Mouse (Mus musculus): ENCODE results near the gene Scrg1. TPM values are rescaled to one million over a fixed set of nuclear protein-coding genes. Genes with fewer than 3 reads are reported as not detected.

The Scrg1 gene
- polyA plus RNA-seq, 1 experiment from 2014 or later = 8.3 TPM

DNA sequence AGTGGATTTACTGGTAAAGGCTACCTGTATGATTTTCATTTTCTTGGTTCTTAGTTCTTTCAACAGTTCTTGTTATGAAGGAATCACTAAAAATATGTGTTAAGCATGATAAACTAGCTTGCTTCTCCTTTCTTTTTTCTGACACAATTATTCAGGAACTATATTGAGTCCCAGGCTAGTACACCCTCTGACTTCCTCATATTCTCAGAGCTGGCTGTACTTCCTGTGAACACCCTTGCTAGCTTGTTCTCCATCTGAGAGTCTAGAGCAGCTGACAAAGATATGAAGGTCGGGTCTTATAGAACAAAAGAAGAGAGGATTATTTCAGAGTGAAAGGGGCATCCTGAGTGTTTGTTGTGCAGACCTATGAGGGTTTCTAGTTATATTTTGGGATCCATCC is 7.1 kb downstream of the Scrg1 start:
- WGBS = 49% methylated on average over 1 of the region's 1 CpGs
- no peak overlapping the region for H3K9ac ChIP-seq (ENCODE audit: low read depth, low read length)
- DNase-seq (ENCODE audit: low spot score) (no peak), ATAC-seq (ENCODE audit: low read depth) (no peak)
- H3K4me2 ChIP-seq (ENCODE audit: low read depth, low read length) = no peak overlapping the region
- no peaks in the 10 kb centered on the region for H3K27me3 ChIP-seq (replicated peaks; ENCODE audit: control insufficient read depth, insufficient read depth, low read length)
- no peak overlapping the region for H3K27ac ChIP-seq (replicated peaks; ENCODE audit: low read depth, low read length)
- H3K36me3 ChIP-seq (ENCODE audit: control insufficient read depth, insufficient read depth, low read length) = no peaks in the 10 kb centered on the region
- no peaks in the 10 kb centered on the region for H3K4me1 ChIP-seq (ENCODE audit: control insufficient read depth, insufficient read depth, low read length)
- H3K9me3 ChIP-seq (ENCODE audit: control insufficient read depth, low read length) = no peaks in the 10 kb centered on the region
- H3K4me3 ChIP-seq (ENCODE audit: low read depth, low read length) = no peak overlapping the region

DNA sequence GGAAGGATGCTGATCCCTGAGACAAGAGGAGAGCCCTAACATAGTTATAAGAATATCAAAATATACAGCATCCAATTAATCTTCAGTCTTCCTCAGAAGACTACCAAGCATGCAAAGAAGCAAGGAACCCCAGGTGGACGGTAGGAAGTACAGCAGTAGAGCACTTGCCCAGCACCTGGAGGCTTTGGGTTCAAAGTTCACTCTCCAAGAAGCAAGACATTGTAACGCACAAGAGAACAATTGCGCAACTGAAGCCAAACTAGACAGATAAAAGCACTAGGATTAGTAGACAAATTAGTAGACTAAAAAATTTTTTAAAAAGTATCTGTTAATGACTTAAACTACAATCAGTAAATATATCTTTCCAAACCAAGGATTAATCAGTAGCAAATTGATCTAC is 8.0 kb downstream of the Scrg1 start:
- no peak for DNase-seq (ENCODE audit: low spot score)
- no peak overlapping the region for H3K27ac ChIP-seq (replicated peaks; ENCODE audit: low read depth, low read length)
- H3K4me3 ChIP-seq (ENCODE audit: low read depth, low read length) = no peak overlapping the region
- H3K9ac ChIP-seq (ENCODE audit: low read depth, low read length) = no peak overlapping the region
- no peaks in the 10 kb centered on the region for H3K27me3 ChIP-seq (replicated peaks; ENCODE audit: control insufficient read depth, insufficient read depth, low read length)
- WGBS = 88% methylated on average over 3 of the region's 3 CpGs
- no peak for ATAC-seq (ENCODE audit: low read depth)
- H3K4me2 ChIP-seq (ENCODE audit: low read depth, low read length) = no peak overlapping the region
- H3K36me3 ChIP-seq (ENCODE audit: control insufficient read depth, insufficient read depth, low read length) = no peaks in the 10 kb centered on the region
- H3K4me1 ChIP-seq (ENCODE audit: control insufficient read depth, insufficient read depth, low read length) = no peaks in the 10 kb centered on the region
- no peaks in the 10 kb centered on the region for H3K9me3 ChIP-seq (ENCODE audit: control insufficient read depth, low read length)

DNA sequence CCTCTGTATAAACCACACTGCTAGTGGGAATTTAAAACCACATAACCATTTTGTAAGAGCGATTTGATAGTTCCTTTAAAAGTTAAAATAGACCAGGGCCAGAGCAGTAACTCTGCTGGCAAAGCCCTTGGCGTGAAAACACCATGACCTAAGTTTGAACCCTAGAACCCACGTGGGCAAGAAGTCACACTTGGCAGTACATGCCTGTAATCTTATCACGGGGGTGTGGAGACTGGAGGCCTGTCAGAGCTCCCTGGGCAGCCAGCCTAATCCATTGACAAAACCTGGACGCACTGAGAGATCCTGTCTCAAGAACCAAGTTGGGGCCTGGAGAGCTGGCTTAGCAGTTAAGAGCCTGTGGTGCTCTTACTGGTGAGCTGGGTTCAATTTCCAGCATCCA is 12.9 kb downstream of the Scrg1 start:
- no peak overlapping the region for H3K4me2 ChIP-seq (ENCODE audit: low read depth, low read length)
- DNase-seq (ENCODE audit: low spot score) (peak; percentile 85), ATAC-seq (ENCODE audit: low read depth) (peak; percentile 86)
- H3K27ac ChIP-seq (replicated peaks; ENCODE audit: low read depth, low read length) = no peak overlapping the region
- H3K27me3 ChIP-seq (replicated peaks; ENCODE audit: control insufficient read depth, insufficient read depth, low read length) = no peaks in the 10 kb centered on the region
- no peak overlapping the region for H3K4me3 ChIP-seq (ENCODE audit: low read depth, low read length)
- no peak overlapping the region for H3K9ac ChIP-seq (ENCODE audit: low read depth, low read length)
- no peaks in the 10 kb centered on the region for H3K9me3 ChIP-seq (ENCODE audit: control insufficient read depth, low read length)
- H3K4me1 ChIP-seq (ENCODE audit: control insufficient read depth, insufficient read depth, low read length) = no peaks in the 10 kb centered on the region
- no peaks in the 10 kb centered on the region for H3K36me3 ChIP-seq (ENCODE audit: control insufficient read depth, insufficient read depth, low read length)
- 41% methylated on average over 5 of the region's 5 CpGs for WGBS

DNA sequence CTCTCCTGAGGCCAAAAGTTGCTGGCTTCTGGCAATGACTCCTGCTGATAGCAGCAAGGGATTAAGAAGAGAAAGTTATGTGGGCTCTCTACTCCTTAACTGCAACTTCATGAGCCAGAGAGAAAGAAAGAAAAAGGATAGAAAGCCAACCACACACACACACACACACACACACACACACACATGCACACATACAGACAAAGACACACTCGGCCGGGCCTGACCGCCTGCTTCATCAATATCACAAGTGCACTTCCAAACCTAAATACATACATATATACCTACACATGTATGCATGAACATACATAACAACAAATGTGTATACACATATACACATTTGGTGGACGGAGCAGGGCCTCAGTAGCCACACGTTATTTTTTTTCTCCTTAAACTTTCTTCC is 15.1 kb downstream of the Scrg1 start:
- H3K36me3 ChIP-seq (ENCODE audit: control insufficient read depth, insufficient read depth, low read length) = no peaks in the 10 kb centered on the region
- no peak for DNase-seq (ENCODE audit: low spot score)
- no peaks in the 10 kb centered on the region for H3K9me3 ChIP-seq (ENCODE audit: control insufficient read depth, low read length)
- H3K27me3 ChIP-seq (replicated peaks; ENCODE audit: control insufficient read depth, insufficient read depth, low read length) = no peaks in the 10 kb centered on the region
- H3K9ac ChIP-seq (ENCODE audit: low read depth, low read length) = no peak overlapping the region
- no peak for ATAC-seq (ENCODE audit: low read depth)
- no peak overlapping the region for H3K4me2 ChIP-seq (ENCODE audit: low read depth, low read length)
- H3K4me1 ChIP-seq (ENCODE audit: control insufficient read depth, insufficient read depth, low read length) = no peaks in the 10 kb centered on the region
- no peak overlapping the region for H3K27ac ChIP-seq (replicated peaks; ENCODE audit: low read depth, low read length)
- H3K4me3 ChIP-seq (ENCODE audit: low read depth, low read length) = no peak overlapping the region
- WGBS = 86% methylated on average over 5 of the region's 5 CpGs

DNA sequence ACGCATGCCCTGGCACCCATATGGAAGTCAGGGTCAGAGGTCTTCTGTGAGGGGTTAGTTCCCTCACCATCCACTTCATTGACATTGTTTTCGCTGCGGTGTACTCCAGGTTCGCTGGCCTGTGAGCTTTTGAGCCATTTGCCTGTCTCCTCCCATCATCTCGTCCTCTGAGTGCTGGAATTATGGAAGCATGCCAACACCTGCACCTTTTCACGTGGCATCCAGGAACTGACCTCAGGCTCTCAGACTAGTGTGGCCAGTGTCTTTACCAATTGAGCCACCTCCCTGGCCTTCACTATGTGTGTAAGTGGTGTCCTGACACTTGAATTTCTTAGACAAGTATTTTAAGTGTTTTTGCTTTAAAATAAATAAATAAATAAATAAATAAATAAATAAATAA is 18.0 kb downstream of the Scrg1 start:
- Histone ChIP-seq H3K4me2 (ENCODE audit: low read depth, low read length) (no peak overlapping the region), H3K36me3 (ENCODE audit: control insufficient read depth, insufficient read depth, low read length) (no peaks in the 10 kb centered on the region), H3K4me1 (ENCODE audit: control insufficient read depth, insufficient read depth, low read length) (no peaks in the 10 kb centered on the region), H3K4me3 (ENCODE audit: low read depth, low read length) (no peak overlapping the region), H3K27ac (replicated peaks; ENCODE audit: low read depth, low read length) (no peak overlapping the region), H3K27me3 (replicated peaks; ENCODE audit: control insufficient read depth, insufficient read depth, low read length) (no peaks in the 10 kb centered on the region), H3K9ac (ENCODE audit: low read depth, low read length) (no peak overlapping the region), H3K9me3 (ENCODE audit: control insufficient read depth, low read length) (no peaks in the 10 kb centered on the region)
- DNase-seq (ENCODE audit: low spot score) = no peak
- 77% methylated on average over 6 of the region's 6 CpGs for WGBS
- ATAC-seq (ENCODE audit: low read depth) = no peak

DNA sequence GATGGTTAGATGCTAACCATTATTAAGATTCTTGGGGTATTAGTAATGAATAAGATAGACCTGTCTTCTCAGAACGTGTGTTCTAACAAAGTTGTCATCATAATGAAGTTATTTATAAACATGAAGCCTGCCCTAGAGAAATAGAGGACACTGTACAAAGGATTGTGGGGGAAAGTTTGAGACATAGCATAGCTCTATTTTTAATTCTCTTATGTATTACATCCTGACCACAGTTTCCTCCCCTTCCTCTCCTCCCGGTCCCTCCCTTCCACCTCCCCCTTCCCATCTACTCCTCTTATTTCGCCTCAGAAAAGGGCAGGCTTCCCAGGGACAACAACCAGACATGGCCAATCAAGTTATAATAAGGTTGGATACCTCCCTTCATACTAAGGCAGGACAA is 22.7 kb downstream of the Scrg1 start:
- Histone ChIP-seq H3K9me3 (ENCODE audit: control insufficient read depth, low read length) (no peaks in the 10 kb centered on the region), H3K4me3 (ENCODE audit: low read depth, low read length) (no peak overlapping the region), H3K4me1 (ENCODE audit: control insufficient read depth, insufficient read depth, low read length) (no peaks in the 10 kb centered on the region), H3K9ac (ENCODE audit: low read depth, low read length) (no peak overlapping the region), H3K27ac (replicated peaks; ENCODE audit: low read depth, low read length) (no peak overlapping the region), H3K4me2 (ENCODE audit: low read depth, low read length) (no peak overlapping the region), H3K27me3 (replicated peaks; ENCODE audit: control insufficient read depth, insufficient read depth, low read length) (no peaks in the 10 kb centered on the region), H3K36me3 (ENCODE audit: control insufficient read depth, insufficient read depth, low read length) (peaks cover 21% of the 10 kb centered on the region)
- no peak for ATAC-seq (ENCODE audit: low read depth)
- no peak for DNase-seq (ENCODE audit: low spot score)
- WGBS = 67% methylated on average over 3 of the region's 3 CpGs

DNA sequence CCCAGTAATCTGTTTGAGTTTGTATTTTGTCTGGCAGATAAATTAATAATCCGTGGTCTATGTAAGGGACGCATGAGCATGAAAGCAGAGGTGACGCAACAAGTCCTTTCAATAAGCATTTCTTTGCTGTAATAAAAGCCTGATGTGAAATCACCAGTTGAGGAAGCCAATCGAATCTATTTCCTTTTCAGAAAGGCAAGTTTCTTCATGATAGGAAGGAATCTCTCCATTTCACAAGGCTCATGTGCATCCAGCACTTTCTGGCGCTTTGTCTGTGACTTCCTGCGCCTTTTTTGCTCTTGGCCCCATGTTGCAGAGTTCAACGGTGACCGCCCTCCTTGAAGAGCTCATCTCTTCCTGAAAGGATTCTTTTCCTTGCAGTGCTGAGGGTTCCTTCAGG is 24.0 kb downstream of the Scrg1 start:
- no peak for DNase-seq (ENCODE audit: low spot score)
- ATAC-seq (ENCODE audit: low read depth) = no peak
- Histone ChIP-seq H3K4me3 (ENCODE audit: low read depth, low read length) (no peak overlapping the region), H3K4me2 (ENCODE audit: low read depth, low read length) (no peak overlapping the region), H3K4me1 (ENCODE audit: control insufficient read depth, insufficient read depth, low read length) (no peaks in the 10 kb centered on the region), H3K27ac (replicated peaks; ENCODE audit: low read depth, low read length) (no peak overlapping the region), H3K36me3 (ENCODE audit: control insufficient read depth, insufficient read depth, low read length) (peaks cover 24% of the 10 kb centered on the region), H3K9me3 (ENCODE audit: control insufficient read depth, low read length) (no peaks in the 10 kb centered on the region), H3K27me3 (replicated peaks; ENCODE audit: control insufficient read depth, insufficient read depth, low read length) (no peaks in the 10 kb centered on the region), H3K9ac (ENCODE audit: low read depth, low read length) (no peak overlapping the region)
- 88% methylated on average over 8 of the region's 8 CpGs for WGBS

DNA sequence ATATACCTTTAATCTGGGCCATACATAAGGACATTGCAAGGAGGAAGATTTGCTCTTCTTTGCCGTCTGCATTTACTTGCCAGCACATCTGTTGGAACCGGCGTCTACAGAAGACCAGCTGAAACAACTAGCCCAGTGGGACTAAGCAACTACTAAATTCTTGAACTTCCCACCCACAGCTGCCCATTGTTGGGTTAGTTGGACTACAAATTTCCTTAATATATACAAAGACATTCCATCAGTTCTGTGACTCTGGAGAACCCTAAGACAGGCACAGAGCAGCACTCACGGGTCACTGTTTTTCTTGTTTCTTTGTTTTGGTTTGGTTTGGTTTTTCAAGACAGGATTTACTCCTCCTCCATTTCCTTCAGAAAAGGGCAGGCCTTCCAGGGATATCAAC is 24.9 kb downstream of the Scrg1 start:
- no peak for ATAC-seq (ENCODE audit: low read depth)
- WGBS = 72% methylated on average over 4 of the region's 4 CpGs

DNA sequence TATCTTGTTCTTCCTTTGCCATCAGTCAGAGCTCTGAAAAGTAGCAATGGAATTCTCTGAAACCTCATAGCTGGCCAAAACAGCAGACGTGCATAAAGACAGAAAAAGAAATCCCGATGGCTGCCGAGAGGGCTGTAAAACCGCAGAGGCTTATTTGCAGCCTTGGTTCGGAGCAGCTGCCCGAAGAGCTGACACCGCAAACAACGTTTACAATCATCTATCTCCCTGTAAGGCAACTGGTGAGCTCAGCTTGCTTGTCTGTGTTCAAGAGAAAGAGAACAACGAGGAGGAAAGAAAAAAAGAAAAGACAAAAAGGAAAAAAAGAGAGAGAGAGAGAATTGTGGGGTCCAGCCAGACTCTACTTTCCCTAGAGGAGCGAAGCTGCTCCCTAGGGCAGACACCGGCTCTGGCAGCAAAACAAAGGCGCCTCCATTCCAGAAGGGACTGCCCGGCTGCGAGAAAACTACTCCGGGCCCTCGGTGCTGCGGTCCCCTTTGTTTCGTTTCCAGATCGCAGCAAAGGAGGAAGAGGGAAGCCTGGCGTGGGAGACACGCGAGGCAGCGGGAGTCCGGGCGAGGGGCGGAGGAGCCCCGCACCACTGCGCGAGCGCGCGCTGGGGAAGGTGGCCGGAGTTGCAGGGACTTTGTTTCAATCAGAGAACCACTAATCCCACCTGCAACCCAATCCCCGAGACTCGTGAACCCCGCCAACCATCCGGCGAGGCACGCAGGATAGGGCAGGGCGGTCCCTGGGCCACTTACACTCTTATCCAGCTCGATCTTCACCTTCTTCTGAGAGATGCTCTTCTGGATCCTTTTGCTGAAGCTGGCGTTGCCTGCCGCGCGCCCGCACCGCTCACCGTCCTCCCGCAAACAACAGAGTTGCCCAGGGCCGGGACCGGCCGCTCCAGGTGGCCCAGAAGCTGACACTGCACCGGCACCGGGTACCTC is 31.0 kb downstream of the Scrg1 start:
- Histone ChIP-seq H3K9ac (ENCODE audit: low read depth, low read length) (peak overlapping the region; percentile 89), H3K27me3 (replicated peaks; ENCODE audit: control insufficient read depth, insufficient read depth, low read length) (no peaks in the 10 kb centered on the region), H3K9me3 (ENCODE audit: control insufficient read depth, low read length) (no peaks in the 10 kb centered on the region), H3K4me2 (ENCODE audit: low read depth, low read length) (peak overlapping the region; percentile 88), H3K36me3 (ENCODE audit: control insufficient read depth, insufficient read depth, low read length) (peaks cover 15% of the 10 kb centered on the region), H3K4me3 (ENCODE audit: low read depth, low read length) (peak overlapping the region; percentile 92), H3K4me1 (ENCODE audit: control insufficient read depth, insufficient read depth, low read length) (0 out of 2 replicates have a peak, but pooled peaks cover 3% of the 10 kb centered on the region), H3K27ac (replicated peaks; ENCODE audit: low read depth, low read length) (peak overlapping the region; percentile 95)
- under 1% methylated on average over 51 of the region's 54 CpGs for whole genome bisulfite sequencing
- ATAC-seq (ENCODE audit: low read depth) = peak; percentile 50
- peak; percentile 80 for DNase-seq (ENCODE audit: low spot score)

More for the DNA sequence above, 24.9 kb downstream of the Scrg1 start:
- Histone ChIP-seq H3K27ac (replicated peaks; ENCODE audit: low read depth, low read length) (no peak overlapping the region), H3K9me3 (ENCODE audit: control insufficient read depth, low read length) (no peaks in the 10 kb centered on the region), H3K27me3 (replicated peaks; ENCODE audit: control insufficient read depth, insufficient read depth, low read length) (no peaks in the 10 kb centered on the region), H3K4me2 (ENCODE audit: low read depth, low read length) (no peak overlapping the region), H3K4me3 (ENCODE audit: low read depth, low read length) (no peak overlapping the region), H3K9ac (ENCODE audit: low read depth, low read length) (no peak overlapping the region), H3K4me1 (ENCODE audit: control insufficient read depth, insufficient read depth, low read length) (no peaks in the 10 kb centered on the region), H3K36me3 (ENCODE audit: control insufficient read depth, insufficient read depth, low read length) (peaks cover 24% of the 10 kb centered on the region)
- no peak for DNase-seq (ENCODE audit: low spot score)

Data from embryonic facial prominence, embryonic 14.5 days (tissue).